Mouse (Mus musculus) spleen, postnatal 14 days (tissue): ENCODE data around the gene Gm20489.

Source experiments
- DNase-seq, 2 experiments: peaks; one replicate each; pipeline ENCODE4 v3.0.0; 2021 to 2022; ENCODE audit warnings: low spot score in 2 of 2

Gene Gm20489

DNA sequence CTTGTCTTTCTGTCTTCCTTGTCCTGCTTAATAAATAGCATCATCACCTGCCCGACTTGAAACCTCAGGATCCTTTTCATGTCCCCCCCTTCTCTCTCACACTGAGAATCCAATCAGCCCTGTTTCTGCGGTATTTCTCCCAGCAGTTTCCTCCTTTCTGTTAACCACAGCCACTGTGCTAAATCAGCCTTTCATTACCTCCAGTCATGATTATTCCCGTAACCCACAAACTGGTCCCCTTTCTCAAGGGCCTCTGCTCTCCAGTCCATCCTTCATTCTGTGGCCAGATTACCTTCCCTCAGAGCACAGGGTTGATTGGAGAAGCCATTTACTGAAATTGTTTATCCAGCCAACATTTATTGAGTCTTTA is at the start of gene Gm20489:
TSS of gene Gm20489 (minus strand) at position 269 of the 370 bp plus-strand sequence.
- DNase-seq = no peak

DNA sequence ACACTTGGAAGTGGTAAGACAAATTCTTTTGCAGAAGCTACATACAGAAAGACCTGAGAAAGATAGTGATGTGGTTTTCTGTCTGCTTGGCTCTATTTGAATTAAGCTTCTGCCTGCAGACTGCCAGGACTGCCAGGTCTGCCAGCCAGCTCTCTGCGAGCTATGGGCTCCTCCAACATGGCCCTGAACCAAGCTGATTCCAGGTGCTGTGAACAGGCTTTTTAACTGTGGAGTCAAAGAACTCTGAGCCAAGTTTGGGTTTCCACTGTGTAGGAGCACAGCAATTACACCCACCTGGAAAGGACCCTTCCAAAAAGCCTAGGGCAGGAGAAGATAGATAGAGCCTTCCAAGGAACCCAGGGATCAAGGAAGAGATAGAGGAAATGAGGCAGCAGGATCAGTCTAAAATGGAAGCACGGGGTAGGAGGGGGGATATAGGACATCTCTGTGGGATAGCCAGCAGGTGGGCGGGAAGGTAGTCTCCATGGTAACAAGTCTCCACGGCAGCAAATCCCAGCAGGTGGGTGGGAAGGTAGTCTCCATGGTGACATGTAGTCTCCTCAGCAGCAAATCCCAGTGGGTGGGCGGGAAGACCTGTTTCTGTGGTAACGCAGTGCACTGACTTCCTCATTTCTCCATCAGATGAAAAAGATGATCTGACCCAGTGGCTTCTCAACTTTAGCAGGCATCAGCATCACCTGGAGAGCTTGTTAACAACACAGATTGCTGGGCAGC is 45.0 kb upstream of the Gm20489 start:
- no peak for DNase-seq

GRCm38 (mm10) chrX:101309299-101309698 is 40.5 kb upstream of the Gm20489 start:
- no peak for DNase-seq

GRCm38 (mm10) chrX:101304646-101305045 is 35.8 kb upstream of the Gm20489 start:
- no peak for DNase-seq

DNA sequence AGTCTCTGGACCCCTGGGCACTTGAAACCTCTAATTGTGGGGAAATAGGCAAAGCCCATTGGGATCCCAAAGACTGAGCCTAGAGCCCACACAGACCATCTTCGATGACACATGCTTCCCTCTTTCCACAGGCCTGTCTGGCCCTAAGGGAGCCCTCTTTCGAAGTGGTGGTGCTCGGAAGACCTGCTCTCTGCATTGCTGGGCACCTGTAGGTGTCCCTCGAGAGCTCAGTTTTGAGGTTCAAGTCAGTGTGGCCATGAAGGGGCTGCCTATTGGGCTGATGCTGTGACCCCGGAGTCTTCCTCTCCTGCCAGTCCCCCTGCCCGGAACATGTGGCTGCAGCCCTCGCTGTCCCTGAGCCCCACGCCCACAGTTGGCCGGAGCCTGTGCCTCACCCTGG is 32.8 kb upstream of the Gm20489 start:
- no peak for DNase-seq

DNA sequence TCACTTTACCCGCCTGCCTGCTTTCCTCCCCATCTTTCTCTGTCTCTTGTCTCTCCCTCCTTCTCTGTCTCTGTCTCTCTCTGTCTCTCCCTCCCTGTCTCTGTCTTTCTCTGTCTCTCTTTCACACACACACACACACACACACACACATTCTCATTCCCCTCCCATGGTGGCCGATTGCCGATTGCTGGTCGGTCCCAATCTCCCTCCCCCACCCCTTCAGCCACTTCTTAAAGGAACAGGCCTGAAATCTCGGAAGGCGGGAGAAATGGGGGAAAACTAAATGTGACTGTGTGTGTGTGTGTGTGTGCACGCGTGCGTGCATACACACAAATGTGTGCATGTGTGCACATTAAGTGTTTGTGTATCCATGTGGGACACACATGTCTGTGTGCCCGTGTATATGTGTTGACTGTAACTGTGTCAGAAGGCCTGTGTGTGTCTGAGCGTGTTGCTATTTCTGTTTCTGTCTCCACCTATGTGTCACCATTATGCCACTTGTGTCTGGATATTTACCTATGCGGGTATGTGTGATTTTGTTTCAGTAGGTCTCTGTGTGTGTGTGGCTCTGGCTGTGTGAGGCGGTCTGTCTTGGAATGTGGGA is 31.7 kb upstream of the Gm20489 start:
- DNase-seq = no peak

- DNase-seq = no peak
These were observed 30.9 kb upstream of the Gm20489 start for GRCm38 (mm10) chrX:101299473-101300426.

DNA sequence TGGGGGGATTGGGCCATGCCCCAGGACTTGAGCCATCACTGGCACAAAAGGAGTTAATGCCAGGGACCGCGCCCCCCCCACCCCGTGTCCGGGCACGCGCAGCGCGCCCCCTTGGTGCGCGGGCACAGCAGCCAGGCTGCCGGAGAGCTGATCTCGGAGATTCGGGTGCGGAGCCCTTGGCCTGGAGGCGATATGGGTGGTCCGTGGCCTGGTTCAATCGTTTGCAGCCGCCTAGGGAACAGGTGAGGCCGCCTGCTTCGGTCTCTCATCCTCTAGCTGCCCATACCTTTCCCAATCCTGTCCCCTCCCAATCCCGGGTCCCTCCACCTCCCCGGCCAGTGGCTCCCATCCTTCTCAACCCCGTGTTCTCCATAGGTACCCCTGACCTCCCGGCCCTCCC is 30.2 kb upstream of the Gm20489 start, which contains the start of gene Nlgn3:
TSS of gene Nlgn3 (plus strand) at position 114 of the 400 bp plus-strand sequence.
- DNase-seq = no peak

GRCm38 (mm10) chrX:101290111-101290510 is 21.3 kb upstream of the Gm20489 start:
- no peak for DNase-seq

DNA sequence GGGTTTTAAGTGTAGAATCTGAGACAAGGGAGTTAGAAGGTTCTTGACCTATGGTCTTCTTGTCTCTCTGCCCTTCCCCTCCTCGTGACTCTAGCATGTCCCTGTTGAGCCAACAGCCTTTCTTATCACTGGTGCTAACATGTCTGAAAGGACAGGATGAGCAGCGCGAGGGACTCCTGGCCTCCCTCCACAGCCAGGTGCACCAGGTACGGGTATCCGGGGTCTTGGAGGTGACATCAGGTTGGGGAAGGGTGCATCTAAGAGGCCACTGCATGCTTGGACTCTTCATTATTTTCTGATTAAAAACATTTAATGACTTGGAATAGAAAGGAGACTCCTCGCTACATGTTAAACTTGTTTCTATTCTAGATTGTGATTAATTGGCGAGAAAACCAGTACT is 20.2 kb upstream of the Gm20489 start:
- DNase-seq = no peak

GRCm38 (mm10) chrX:101288432-101288831 is 19.6 kb upstream of the Gm20489 start:
- no peak for DNase-seq

DNA sequence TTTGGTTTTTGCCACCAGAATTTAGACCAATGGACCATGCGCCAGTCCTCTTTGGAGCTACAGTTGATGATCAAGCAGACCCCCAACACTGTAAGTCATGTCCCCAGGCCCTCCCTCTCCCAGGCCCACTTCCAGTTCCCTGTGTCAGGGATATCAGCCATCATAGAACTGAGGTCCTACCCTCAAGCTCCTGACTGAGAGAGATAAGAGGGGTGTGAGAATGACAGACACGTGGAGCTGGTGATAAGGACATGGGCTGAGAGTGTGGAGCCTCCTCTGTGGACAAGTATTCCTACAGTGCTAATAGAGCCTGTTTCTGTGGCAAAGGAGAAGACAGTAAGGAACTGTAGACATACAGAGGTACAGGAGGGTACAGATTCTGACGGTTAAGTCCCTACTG is 18.7 kb upstream of the Gm20489 start:
- DNase-seq = no peak

DNA sequence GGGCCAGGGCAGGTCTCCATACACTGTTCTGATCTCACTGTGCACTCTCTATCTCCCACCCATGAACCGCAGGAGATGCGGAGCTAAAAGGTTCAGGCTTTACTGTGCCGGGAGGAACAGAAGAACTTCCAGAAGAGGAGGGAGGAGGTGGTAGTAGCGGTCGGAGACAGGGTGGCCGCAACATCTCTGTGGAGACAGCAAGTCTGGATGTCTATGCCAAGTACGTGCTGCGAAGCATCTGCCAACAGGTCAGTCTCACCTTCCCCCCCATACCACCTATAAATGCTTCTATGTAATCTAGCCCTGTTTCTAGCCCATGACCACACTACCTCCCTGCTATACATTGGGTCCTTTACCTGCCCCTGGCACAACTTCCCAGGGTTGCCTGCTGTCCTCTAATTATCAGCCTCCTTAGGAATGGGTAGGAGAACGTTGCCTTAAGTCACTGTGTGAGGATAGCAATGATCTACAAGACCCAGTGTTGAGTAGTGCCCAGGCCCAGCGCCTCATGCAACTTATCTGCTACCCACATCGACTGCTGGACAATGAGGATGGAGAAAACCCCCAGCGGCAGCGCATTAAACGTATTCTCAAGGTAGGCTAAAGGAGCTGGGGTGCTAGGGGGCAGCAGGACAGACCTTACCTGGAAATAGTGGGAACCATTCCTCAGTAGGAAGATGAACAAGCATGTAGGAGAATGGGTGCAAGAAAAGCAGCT is 17.3 kb upstream of the Gm20489 start:
- no peak for DNase-seq

DNA sequence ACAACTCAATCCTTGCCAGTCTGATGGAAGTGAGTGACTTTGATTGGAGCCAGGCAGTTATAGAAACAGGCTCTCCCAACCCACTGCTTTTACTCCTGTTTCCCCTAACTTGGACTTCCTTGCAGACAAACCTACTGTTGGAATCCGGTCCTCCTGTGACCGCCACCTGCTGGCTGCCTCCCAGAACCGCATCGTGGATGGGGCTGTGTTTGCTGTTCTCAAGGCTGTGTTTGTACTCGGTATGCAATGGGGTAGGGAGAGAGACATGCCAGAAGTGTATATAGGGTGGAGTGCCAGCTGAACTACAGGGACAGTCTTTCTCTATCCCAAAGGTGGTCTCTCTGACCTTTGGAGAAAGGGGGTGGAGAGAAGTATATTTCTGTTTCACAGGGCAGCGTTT is 16.7 kb upstream of the Gm20489 start:
- peak; percentile 30 to 65 for DNase-seq

- DNase-seq = no peak
These were observed 14.0 kb upstream of the Gm20489 start for GRCm38 (mm10) chrX:101282813-101283212.

DNA sequence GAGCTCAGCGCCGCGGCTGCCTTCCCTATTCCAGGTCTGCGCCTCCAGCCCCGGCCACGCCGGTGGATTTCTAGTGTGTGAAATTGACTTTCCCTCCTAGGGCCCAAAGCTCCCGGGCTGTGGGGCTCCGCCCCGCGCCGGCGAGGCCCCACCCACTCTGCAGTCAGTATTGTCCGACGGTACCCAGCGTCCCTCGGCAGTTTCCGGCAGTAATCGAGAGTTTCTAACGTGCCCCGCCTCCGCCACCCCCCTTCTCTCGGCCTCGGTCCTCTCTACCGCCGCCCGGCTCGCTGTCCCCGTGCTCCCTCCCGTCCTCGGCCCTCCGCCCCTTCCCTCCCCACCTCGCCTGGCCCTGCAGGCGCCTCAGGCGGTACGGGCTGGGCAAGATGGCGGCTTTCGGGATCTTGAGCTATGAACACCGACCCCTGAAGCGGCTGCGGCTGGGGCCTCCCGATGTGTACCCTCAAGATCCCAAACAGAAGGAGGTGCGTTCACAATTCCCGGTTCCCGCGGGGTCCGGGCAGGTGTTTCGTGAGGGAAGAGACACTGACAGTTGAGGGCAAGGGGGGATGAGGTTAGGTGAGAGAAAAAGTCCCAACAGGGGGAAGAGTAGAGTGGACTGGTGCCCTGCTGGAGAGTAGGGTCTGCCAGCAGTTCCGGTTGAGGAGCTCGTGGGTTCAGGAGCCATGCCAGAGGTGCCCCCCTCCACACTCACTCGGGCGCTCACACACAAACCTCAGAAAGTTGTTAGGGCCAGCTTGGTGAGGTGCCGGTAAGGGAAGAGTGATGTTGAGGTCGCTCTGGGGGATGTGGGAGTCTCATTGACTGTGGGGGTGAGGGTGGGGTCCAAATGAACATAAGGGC is 5.3 kb upstream of the Gm20489 start, which contains the start of gene Med12:
TSS of gene Med12 (plus strand) at position 156 of the 864 bp plus-strand sequence.
- peak; percentile 81 to 83 for DNase-seq

DNA sequence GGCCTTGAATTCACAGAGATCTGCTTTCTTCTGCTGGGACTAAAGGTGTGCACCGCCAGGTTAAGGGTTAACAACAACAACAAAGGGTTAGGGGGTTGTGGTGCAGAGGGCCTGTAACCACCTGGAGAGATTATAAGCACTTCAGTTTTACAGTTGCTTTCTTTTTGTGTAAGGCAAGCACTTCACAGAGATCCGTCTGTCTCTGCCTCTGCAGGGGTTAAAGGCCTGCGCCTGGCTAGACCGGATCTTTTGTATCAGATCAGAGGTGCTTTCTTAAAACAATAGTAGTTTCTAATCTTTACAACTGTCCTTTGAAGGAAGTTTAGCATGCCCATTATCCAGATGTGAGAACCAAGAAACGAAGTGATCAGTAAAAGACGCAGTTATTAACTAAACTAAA is 4.6 kb upstream of the Gm20489 start:
- no peak for DNase-seq

DNA sequence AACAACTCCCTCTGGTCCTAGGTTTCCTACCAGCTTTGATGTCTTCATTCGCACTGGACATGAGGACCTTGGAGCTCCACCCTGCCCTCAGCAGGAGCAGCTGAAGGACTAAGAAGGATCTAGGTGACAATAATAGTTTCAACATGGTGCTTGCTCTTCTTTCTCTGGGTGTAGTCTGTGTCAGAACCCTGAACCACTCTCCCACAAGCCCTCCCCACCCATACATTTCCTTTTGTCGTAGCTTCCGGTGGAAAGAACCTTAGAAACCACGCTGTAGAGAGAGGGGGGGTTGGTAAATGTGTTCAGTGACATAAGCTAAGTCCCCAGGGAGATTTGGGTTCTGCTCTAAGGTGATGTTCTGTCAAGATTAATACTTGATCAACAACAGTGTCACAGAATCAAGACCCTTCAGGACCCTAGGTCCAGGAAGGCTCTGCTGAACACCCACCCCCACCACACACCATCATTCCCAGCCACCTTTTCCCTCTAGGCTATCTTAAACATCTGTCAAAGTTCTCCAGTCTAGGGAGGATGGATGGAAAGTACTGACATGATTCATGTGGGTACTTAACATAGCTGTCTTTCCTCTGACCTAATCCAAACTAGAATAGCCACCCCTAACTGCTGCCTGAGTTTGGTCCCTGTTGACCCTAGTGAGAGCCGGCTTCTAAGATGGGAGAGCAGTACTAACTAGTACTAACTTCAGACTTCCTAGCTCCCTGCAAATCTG is 633 bp downstream of the Gm20489 start, which contains the start of gene Il2rg:
TSS of gene Il2rg (minus strand) at position 231 of the 730 bp plus-strand sequence.
- DNase-seq = no peak

DNA sequence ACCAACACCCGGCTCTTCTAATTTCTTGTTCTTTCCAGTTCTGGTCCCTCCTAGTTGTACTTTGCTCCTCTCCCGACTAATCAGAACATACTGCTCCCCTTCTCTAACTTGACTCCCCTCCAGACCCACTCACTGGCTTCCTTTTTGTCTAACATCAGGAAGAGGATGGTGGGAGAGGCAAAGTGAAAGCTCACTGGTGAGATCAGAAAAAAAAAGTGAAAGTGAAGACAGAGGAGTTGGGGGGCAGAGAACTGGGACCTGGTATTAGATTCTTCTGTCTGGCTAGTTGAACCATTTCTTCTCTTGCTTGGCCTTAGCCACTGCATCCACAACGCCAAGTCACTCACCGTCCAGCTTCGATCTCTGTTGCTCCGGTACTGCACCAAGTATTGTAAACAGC is 2.2 kb downstream of the Gm20489 start:
- DNase-seq = no peak

- no peak for DNase-seq
These were observed 4.9 kb downstream of the Gm20489 start, which contains the start of gene Gm614 for GRCm38 (mm10) chrX:101263892-101264291. Gm614 (minus strand) TSS chrX:101263992.
